Comparison of ENCODE assay signal across 8 mouse cellular contexts in the genomic region with DNA sequence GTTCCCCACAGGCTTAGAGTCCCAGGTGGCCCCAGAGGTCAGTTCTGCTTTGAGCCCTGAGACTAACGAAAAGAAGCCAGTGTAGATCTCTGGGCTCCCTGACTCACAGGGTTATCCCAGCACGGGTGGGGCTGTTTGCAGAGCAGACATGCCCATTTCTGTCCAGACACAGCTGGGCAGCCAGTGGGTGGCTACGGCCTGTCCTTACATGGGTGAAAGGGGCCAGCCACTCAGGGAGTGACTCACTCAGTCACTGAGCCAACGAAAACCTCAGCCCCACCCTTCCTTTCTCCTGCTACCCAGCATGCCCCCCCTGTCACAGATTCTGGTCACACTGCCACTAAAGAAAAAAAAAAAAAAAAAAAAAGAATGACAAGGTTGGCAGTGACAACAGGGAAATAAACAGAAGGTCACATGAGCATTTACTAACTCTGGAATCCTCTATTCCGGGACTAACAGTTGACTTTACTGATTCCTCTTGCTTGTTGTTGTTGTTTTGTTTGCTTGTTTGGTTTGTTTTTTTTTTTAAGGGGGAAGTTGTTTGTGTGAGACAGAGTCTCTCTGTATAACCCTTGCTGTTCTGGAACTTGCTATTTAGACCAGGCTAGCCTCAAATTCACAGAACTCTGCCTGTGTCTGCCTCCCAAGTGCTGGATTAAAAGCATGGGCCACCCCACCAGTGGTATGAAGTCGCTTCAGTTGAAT. TPM values are rescaled to one million over a fixed set of nuclear protein-coding genes. Genes with fewer than 3 reads are reported as not detected.
DNase-seq lines count a peak whose midpoint lies in the region; ATAC-seq lines count a peak whose summit lies in the region.

No protein-coding gene starts in this region.

- peak overlapping the region; percentile 74 for H3K9ac ChIP-seq in heart, embryonic 16.5 days (ENCODE audit: low read length)
- 0 out of 2 replicates have a peak overlapping the region, but pooled peaks have one; percentile 23 for H3K9ac ChIP-seq in limb, embryonic 12.5 days (replicated peaks)
- no peak overlapping the region for H3K9ac ChIP-seq in midbrain, embryonic 14.5 days (replicated peaks; ENCODE audit: low read length)
- H3K9ac ChIP-seq in forebrain, embryonic 16.5 days (replicated peaks; ENCODE audit: low read depth, low read length): no peak overlapping the region

- H3K27me3 ChIP-seq in heart, embryonic 16.5 days (ENCODE audit: control insufficient read depth, insufficient read depth, low read length): no peaks in the 10 kb centered on the region
- H3K27me3 ChIP-seq in limb, embryonic 12.5 days: no peaks in the 10 kb centered on the region
- H3K27me3 ChIP-seq in midbrain, embryonic 14.5 days (ENCODE audit: control insufficient read depth, insufficient read depth, low read length): no peaks in the 10 kb centered on the region
- no peaks in the 10 kb centered on the region for H3K27me3 ChIP-seq in forebrain, embryonic 16.5 days (replicated peaks; ENCODE audit: control insufficient read depth, insufficient read depth, low read length)

- no peak overlapping the region for H3K4me3 ChIP-seq in heart, embryonic 16.5 days (ENCODE audit: low read length)
- H3K4me3 ChIP-seq in limb, embryonic 12.5 days (replicated peaks): no peak overlapping the region
- no peak overlapping the region for H3K4me3 ChIP-seq in midbrain, embryonic 14.5 days (replicated peaks; ENCODE audit: low read depth, low read length)
- H3K4me3 ChIP-seq in forebrain, embryonic 16.5 days (replicated peaks; ENCODE audit: low read length): no peak overlapping the region

- H3K27ac ChIP-seq in heart, embryonic 16.5 days (ENCODE audit: low read length): peak overlapping the region; percentile 97
- H3K27ac ChIP-seq in limb, embryonic 12.5 days: peak overlapping the region; percentile 59; the same call in 1 of the 2 replicates
- 0 out of 2 replicates have a peak overlapping the region, but pooled peaks have one; percentile 20 for H3K27ac ChIP-seq in midbrain, embryonic 14.5 days (replicated peaks; ENCODE audit: low read depth, low read length)
- no peak overlapping the region for H3K27ac ChIP-seq in forebrain, embryonic 16.5 days (ENCODE audit: low read length)

- no peaks in the 10 kb centered on the region for H3K36me3 ChIP-seq in heart, embryonic 16.5 days (ENCODE audit: control insufficient read depth, insufficient read depth)
- H3K36me3 ChIP-seq in limb, embryonic 12.5 days: no peaks in the 10 kb centered on the region
- no peaks in the 10 kb centered on the region for H3K36me3 ChIP-seq in midbrain, embryonic 14.5 days (ENCODE audit: control insufficient read depth, insufficient read depth, low read length)
- no peaks in the 10 kb centered on the region for H3K36me3 ChIP-seq in forebrain, embryonic 16.5 days (ENCODE audit: control insufficient read depth, insufficient read depth)

- no peaks in the 10 kb centered on the region for H3K9me3 ChIP-seq in heart, embryonic 16.5 days (replicated peaks; ENCODE audit: control insufficient read depth, low read length)
- H3K9me3 ChIP-seq in limb, embryonic 12.5 days: no peaks in the 10 kb centered on the region
- no peaks in the 10 kb centered on the region for H3K9me3 ChIP-seq in midbrain, embryonic 14.5 days (ENCODE audit: control insufficient read depth, low read length)
- no peaks in the 10 kb centered on the region for H3K9me3 ChIP-seq in forebrain, embryonic 16.5 days (ENCODE audit: control insufficient read depth, low read length)

- DNase-seq in 416B (ENCODE audit: low read depth): peak; percentile 99
- peak; percentile 64 to 74 for DNase-seq in CD8-positive naive resting alpha-beta T cell, adult 2 months (ENCODE audit: low read depth in 2 of 2, low spot score in 2 of 2)
- DNase-seq in c-Kit-positive CD71-positive TER-119-positive erythroid progenitor cells, embryonic 14.5 days (ENCODE audit: low spot score): peak; percentile 52
- no peak for DNase-seq in midbrain, embryonic 14.5 days
- DNase-seq in thymus, postnatal 14 days: peak; percentile 64

- ATAC-seq in heart, embryonic 16.5 days (replicated peaks; ENCODE audit: extremely low read depth, insufficient read depth, low FRiP score): peak; percentile 78
- ATAC-seq in limb, embryonic 12.5 days (ENCODE audit: insufficient number of reproducible peaks, insufficient read depth, low FRiP score, low TSS enrichment, low read depth): peak; percentile 18; the same call in 1 of the 2 replicates
- no peak for ATAC-seq in midbrain, embryonic 14.5 days (ENCODE audit: low FRiP score, low TSS enrichment)
- no peak for ATAC-seq in forebrain, embryonic 16.5 days

- peak overlapping the region; percentile 31 for H3K4me2 ChIP-seq in heart, embryonic 16.5 days (ENCODE audit: low read depth, low read length)
- no peak overlapping the region for H3K4me2 ChIP-seq in limb, embryonic 12.5 days
- H3K4me2 ChIP-seq in midbrain, embryonic 14.5 days (ENCODE audit: low read length): no peak overlapping the region
- H3K4me2 ChIP-seq in forebrain, embryonic 16.5 days (ENCODE audit: low read length): no peak overlapping the region

- WGBS in heart, embryonic 16.5 days: 17% methylated on average over 6 of the region's 6 CpGs
- 70% methylated on average over 6 of the region's 6 CpGs for WGBS in limb, embryonic 12.5 days
- 62% methylated on average over 6 of the region's 6 CpGs for WGBS in midbrain, embryonic 14.5 days
- 61% methylated on average over 6 of the region's 6 CpGs for WGBS in forebrain, embryonic 16.5 days

- peaks cover 70% of the 10 kb centered on the region for H3K4me1 ChIP-seq in heart, embryonic 16.5 days (ENCODE audit: control insufficient read depth, insufficient read depth, low read length)
- H3K4me1 ChIP-seq in limb, embryonic 12.5 days (replicated peaks): peaks cover 51% of the 10 kb centered on the region
- H3K4me1 ChIP-seq in midbrain, embryonic 14.5 days (ENCODE audit: control insufficient read depth, insufficient read depth, low read length): peaks cover 38% of the 10 kb centered on the region
- peaks cover 21% of the 10 kb centered on the region for H3K4me1 ChIP-seq in forebrain, embryonic 16.5 days (replicated peaks; ENCODE audit: control insufficient read depth, insufficient read depth, low read length)

RNA-seq across cellular contexts. Expression of gene Irf2bpl, which starts 50.7 kb away (rescaled TPM):
- polyA plus RNA-seq in heart, embryonic 16.5 days (2015; fragmentation: Nextera tagmentation; extraction: Ambion mirVana): 25.4 and 32.4 TPM in 2 replicates
- 55.7 and 57.2 TPM in 2 replicates for polyA plus RNA-seq in limb, embryonic 12.5 days (2016; fragmentation: Nextera tagmentation; extraction: Ambion mirVana)
- 71.6 and 80.2 TPM in 2 replicates for polyA plus RNA-seq in midbrain, embryonic 14.5 days (2014; fragmentation: Nextera tagmentation; extraction: Ambion mirVana)
- polyA plus RNA-seq in forebrain, embryonic 16.5 days (2015; fragmentation: Nextera tagmentation; extraction: Ambion mirVana): 67.0 and 74.0 TPM in 2 replicates

Comparison
In these comparisons a context has a peak if more than half of its experiments do, and no peak if none do; other contexts are left out.
1. ATAC-seq: peak in heart, embryonic 16.5 days (single experiment) and limb, embryonic 12.5 days (single experiment); none in midbrain, embryonic 14.5 days (single experiment) and forebrain, embryonic 16.5 days (single experiment).
2. H3K9ac ChIP-seq: peak in heart, embryonic 16.5 days (single experiment) and limb, embryonic 12.5 days (single experiment); none in midbrain, embryonic 14.5 days (single experiment) and forebrain, embryonic 16.5 days (single experiment).